Mouse (Mus musculus): Measurements from ENCODE around the gene Lrpprc.

Lrpprc gene

DNA sequence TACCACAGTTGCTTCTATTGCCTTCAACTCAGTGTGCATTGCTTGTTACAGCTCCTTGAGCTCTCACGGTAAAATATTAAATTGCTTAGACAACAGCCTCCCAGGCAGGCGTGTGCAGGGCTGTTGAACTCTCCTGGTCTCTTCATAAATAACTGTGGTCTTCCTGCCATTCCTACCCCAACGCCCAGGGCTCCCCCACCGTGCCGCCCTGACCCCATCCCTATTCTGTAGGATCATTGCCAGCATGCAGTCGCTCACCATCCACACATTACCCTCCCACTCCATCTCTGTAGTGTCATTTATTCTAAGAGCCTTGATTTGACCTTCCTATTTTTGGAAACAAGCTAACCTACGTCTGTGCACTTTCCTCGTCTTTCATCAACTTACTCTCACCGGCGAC, 125.5 kb downstream of the Lrpprc start:
- no peak for DNase-seq

DNA sequence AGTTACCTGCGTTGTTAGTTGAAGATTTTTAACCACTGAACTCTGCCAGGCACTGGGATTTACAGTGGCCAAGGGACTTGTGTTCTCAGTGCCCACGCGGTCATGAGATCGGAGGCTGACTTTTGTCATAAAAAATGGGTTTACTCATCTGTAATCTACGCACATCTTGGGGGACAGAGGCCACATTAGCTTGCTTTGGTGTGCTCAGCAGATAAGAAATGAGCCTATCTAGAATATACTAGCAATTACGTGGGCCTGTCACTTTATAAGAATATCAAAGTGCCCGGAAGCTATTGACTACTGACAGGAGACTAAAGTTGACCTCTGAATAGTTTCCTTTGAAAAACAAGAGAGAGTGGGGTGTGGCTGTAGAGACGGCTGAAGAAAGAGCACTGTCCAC, 131.6 kb downstream of the Lrpprc start:
- DNase-seq = no peak

- DNase-seq = no peak
These were observed 132.4 kb downstream of the Lrpprc start for GRCm38 (mm10) chr17:84658195-84658594.

DNA sequence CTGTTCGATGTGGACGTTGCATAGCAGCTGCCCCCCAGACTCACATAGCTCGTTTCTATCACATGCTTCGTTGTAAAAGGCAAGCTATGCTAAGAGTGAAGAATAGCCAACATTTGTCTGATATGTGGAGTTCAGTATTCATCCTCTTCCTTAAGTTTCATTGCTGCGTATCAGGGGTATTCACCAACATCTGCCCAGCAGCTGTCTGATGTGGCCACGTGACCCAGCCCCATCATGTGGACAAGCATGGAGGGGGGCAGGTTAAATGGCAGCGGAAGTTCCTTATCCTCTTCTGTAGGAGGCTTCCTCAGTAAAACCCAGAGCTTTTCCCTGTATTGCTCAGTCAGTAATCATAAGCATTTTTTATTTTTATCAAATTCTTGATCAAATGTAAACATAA, 132.8 kb downstream of the Lrpprc start:
- DNase-seq = no peak

DNA sequence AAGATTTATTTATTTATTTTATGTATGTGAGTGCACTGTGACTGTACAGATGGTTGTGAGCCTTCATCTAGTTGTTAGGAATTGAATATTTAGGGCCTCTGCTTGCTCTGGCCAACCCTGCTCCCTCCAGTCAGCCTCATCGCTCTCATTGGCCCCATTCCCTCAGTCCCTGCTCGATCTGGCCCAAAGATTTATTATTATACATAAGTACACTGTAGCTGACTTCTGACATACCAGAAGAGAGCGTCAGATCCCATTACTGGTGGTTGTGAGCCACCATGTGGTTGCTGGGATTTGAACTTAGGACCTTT, 133.2 kb downstream of the Lrpprc start:
- no peak for DNase-seq

DNA sequence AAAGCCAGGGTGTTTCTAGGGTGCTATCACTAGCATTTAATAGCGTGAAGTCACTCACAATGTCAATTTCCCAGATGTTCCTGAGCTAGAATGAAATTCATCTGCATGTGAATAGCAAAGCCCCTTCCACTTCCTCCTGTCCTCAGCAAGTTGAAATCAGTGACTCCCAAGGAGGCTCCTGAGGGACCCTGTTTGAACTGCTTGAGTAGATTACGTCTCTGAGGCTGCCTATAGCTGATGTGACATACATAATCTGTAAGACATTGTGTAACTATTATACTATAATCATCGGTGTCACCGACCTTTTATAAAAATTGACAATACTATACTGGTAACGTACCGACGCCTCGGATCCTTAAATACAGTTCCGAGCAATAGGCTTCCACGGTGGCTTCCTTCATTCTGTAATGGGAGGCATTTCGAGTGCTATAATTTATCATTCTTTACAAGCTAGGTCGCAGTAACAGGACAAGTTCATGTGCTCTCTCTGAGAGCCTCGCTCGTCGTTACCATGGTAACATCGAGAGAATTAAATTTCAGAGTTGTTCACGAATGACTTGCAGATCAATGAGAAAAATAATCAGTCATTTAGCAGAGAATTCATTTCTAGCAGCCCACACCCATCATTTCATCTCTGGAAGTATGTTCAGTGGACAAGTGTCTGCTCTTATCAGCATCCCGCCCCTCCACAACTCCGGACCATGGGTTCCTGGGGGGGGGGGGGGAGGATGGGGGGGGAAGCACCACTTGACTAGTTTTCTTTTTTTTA, 133.8 kb downstream of the Lrpprc start:
- DNase-seq = no peak

- DNase-seq = no peak
These were observed 134.4 kb downstream of the Lrpprc start for GRCm38 (mm10) chr17:84656205-84656604.
